Mouse (Mus musculus): ENCODE results near the gene Mid1.
"Not testable (repeated sequence)": the region's sequence is repeated elsewhere in the genome, so short reads cannot be mapped to it uniquely, and the experiment has no call there.

GRCm38 (mm10) chrX:169980203-169980556, 295.2 kb downstream of the Mid1 start:
- TF ChIP-seq CTCF, EP300 (IDR thresholded peaks at IDR 0.05; ENCODE audit: low read depth): not testable (repeated sequence)
